Mouse (Mus musculus) forelimb bud, embryonic 11.5 days (tissue): ENCODE results near the gene Wdr63.
"Not testable (repeated sequence)": the region's sequence is repeated elsewhere in the genome, so short reads cannot be mapped to it uniquely, and the experiment has no call there.

Experiments used
- DNase-seq: peaks from one replicate; pipeline ENCODE4 v3.0.0-alpha.2; 2012; ENCODE audit warnings: low read depth, low spot score

The Wdr63 gene

DNA sequence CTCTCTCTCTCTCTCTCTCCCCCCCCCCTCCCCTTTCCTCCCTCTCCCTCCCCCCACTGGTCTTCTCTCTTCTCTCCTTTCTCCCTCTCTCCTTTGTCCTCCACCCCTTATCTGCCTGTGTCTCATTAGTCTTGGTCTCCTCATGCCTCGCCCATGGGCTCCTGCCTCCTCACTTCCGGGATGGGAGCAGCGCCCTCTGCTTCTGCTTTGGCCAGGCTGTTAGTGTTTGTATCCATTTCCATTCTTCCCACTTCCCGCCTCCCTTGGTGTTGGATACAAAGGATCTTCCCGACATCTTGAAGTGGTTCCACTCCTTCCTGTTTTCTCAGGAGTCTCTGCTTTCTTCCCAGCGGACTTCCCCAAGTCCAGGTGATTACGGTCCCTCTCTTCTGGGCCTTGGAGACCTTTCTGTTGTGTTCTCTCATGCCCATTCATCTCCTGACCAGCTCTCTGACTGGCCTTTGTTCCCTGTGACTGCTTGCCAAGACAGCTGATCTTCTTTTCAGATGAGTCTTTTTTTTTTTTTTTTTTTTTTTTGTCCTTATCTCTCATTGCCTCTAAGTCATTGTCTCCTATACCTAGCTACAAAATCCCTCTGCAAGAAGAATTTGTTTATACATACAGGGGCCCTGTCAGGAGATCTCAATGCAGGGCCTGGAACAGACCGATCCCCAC lies 96.2 kb downstream of the Wdr63 start:
- DNase-seq = no peak

GRCm38 (mm10) chr3:146010751-146011150 lies 97.2 kb downstream of the Wdr63 start:
- no peak for DNase-seq

DNA sequence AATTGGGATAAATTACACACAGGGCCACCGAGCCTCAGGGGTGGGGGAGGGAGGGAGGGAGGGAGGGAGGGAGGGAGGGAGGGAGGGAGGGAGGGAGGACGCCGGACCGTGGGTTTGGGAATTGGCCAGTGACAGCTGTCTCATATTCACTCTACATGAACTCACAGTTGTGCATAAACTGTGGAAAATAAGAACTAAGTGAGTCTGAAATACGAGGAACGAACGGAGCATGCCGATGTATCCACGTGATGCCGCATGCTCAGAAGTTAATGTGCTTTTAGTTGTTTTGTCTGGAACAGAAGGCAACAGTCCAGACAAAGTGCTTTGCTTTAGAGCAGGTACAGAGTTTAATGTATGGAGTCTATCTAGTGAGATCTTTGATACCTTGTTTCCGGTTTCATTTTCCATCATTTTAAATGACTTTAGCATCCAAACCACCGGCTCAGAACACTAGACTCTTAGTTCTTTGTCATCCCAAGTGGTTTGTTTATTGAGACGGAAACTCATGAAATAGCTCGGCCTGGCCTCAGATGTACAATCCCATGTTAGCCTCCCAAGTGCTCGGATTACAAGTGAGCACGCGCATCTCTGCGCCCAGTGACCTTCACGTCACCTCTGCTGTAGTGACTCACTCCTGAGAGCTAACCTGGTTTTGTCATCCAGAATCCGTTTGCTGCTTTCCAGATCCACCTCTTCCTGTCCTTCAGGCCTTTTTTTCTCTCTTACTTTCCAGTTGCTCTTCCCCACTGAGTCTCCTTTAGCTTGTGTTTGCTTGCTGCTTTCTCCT lies 97.9 kb downstream of the Wdr63 start:
- no peak for DNase-seq

DNA sequence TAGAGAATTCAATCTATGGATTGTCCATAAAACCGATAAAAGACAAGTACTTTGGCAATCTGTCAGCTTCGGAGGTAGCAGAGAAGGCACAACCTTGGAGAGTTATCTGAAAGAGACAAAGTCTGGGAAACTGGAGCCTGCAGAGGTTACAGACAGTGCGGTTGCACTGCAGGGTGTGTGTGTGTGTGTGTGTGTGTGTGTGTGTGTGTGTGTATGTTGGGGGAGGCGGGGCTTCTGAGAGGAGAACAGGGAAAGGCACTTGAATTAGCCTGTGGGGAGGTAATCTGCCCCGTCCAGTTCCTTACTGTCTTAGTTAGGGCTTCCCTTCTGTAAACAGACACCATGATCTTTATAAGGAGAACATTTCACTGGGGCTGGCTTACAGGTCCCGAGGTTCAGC lies 100.1 kb downstream of the Wdr63 start:
- DNase-seq = no peak

DNA sequence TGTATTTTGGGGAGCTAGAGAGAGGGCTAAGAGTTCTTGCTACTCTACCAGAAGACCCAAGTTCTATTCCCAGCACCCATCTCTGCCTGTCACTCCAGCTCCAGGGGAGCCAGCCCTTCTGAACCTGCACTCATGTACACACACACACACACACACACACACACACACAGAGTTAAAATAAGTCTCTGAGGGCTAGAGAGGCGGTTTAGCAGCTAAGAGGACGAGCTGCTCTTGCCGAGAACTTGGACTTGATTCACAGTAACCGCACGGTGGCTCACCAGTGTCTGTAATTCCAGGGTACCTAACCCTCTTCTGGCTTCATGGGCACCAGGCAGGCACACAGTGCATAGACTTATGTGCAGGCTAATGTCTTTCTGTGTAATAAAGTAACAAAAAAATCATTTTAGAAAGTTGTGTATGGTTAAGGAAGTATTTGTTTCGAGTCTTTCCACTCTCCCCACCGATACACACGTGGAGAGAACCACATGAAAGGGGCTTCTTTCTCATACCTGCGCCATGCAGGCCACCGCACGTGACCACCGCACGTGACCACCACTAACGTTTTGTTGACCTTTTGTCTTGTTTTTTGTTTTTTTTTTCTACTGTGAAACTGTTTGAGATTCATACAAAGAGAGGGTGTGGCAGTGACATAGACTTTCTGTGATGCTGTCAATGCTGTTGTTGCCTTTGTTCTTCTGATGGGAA lies 103.4 kb downstream of the Wdr63 start:
- no peak for DNase-seq

DNA sequence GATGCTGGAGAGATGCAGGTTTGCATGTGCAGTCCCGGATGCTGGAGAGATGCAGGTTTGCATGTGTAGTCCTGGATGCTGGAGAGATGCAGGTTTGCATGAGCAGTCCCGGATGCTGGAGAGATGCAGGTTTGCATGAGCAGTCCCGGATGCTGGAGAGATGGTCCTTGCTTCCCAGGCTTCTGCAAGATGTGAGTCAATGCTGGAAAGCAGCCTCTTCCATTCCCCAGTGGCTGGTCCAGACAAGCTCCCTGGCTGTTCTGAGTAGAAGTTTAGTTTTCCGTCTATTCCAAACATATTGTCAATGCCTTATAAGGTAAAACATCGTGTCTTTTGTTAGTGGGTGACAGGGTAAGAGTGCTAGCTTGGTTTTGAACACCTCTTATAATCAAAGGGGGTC lies 111.4 kb downstream of the Wdr63 start:
- not testable (repeated sequence) for DNase-seq

DNA sequence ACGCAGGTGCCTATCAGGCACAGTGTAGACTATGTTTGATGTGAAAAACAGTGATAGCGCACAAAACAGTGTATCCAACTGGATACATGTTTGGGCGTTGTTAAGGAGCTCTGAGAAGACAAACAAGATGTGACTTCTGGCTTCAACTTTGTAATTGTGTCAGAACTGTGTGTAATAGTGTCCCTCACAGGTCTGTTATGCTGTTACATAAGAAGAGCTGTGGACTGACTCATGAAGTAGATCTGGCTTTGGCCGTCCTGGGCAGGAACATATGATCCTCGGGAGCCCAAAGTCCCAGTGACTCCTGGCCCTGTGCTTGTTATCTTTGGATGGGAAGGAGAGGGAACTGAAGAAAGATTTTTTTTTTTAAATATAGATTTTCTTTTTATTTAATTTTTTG lies 112.4 kb downstream of the Wdr63 start:
- no peak for DNase-seq

GRCm38 (mm10) chr3:145993481-145994201 lies 114.3 kb downstream of the Wdr63 start:
- DNase-seq = no peak

DNA sequence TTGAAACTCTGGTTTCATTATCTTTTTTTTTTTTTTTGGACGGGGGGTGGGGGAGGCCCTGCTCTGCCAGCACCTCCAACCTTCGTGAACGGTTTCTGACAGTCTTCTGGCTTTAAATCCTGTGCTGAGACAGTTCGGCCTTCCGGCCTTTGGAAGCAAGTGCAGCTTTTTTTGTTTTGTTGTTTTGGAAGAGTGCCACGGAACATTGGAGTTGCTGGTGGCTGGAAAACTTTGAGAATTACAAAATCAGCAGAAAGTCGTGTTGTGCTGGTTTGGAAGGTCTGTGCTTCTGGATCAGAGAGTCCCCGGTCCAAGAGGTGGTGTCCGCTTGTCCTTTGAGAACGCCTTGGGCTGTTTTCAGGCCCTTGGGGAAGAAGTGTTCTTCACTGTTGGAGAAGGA lies 115.1 kb downstream of the Wdr63 start:
- DNase-seq = no peak

GRCm38 (mm10) chr3:145991976-145992730 lies 115.8 kb downstream of the Wdr63 start:
- no peak for DNase-seq

DNA sequence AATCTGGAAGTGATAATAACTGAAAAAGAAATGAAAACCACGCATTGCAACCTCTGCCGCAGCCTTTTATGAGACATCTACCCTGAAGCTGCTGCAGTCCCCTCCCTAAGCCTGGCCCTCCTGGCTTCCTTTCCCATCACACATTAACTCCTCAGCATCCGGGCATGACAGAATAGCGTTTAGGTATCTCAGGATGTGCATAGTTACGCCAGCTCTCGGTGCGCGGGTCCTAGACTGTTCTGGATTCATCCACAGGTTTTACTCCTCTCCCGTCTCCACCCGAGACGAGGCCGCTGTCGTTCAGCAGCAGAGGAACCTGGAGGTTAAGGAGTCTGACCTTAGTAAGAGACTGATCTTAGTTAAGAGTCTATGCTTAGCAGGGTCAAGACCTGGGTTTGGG lies 116.8 kb downstream of the Wdr63 start:
- no peak for DNase-seq
